Mouse (Mus musculus) gastrocnemius, adult 8-10 months (tissue): Measurements from ENCODE around the gene Hist1h2bm. TPM values are rescaled to one million over a fixed set of nuclear protein-coding genes. Genes with fewer than 3 reads are reported as not detected.
"Not testable (repeated sequence)": the region's sequence is repeated elsewhere in the genome, so short reads cannot be mapped to it uniquely, and the experiment has no call there.

Experiments
- DNase-seq, 2 experiments: peaks; one replicate each; pipeline ENCODE4 v3.0.0; 2022; ENCODE audit warnings: low spot score in 2 of 2
- total RNA-seq, 4 experiments: library from RNA; stranded (reverse); gene quantifications; 2 replicates each; pipeline ENCODE4 v1.2.4; 2022

Hist1h2bm gene
- total RNA-seq = not detected

DNA sequence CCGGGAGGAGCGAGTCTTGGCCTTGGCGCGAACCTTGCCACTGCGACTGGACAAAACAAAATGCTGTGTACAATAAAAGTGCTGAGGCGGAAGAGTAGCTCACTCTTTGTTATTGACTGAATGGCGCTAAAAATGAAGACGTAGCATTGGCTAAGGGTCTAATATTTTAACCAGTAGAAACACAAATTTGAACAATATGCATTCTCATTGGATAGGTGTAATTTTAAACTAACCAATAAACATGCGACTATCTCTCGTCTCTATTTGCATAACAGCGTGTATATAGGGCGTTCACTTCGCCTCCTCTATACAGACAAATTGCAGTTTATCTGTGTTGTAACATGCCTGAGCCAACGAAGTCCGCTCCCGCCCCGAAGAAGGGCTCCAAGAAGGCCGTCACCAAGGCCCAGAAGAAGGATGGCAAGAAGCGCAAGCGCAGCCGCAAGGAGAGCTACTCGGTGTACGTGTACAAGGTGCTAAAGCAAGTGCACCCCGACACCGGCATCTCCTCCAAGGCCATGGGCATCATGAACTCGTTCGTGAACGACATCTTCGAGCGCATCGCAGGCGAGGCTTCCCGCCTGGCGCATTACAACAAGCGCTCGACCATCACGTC is at the start of gene Hist1h2bm:
Hist1h2bm (plus strand) TSS at position 288 of the 616 bp plus-strand sequence.
- DNase-seq = not testable (repeated sequence)

DNA sequence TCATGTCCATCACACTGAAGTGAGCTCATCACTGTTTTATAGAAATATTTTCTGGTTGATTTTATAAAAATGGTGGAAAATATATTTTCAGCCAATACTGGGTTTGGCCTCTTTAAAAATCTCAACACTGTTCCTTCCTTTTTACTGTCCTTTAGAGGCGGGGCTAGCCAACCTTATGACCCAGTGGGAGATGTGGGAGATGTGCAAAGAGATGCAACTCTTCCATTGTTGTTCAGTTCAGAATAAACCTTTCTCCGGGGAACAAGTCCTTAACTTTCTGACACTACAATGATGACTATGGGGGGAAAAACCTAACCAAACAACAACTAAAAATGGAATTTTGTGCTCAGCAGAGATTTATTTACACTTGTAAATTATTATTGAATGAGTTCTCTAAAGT is 44.5 kb upstream of the Hist1h2bm start, which contains the start of gene Olfr1360:
Olfr1360 (minus strand) TSS at position 101 of the 400 bp plus-strand sequence.
- no peak for DNase-seq

- no peak for DNase-seq
Measured at GRCm38 (mm10) chr13:21697811-21698210, 24.0 kb upstream of the Hist1h2bm start, which contains the start of gene Olfr1359. Gene Olfr1359, plus strand, starts transcription at chr13:21698111.

DNA sequence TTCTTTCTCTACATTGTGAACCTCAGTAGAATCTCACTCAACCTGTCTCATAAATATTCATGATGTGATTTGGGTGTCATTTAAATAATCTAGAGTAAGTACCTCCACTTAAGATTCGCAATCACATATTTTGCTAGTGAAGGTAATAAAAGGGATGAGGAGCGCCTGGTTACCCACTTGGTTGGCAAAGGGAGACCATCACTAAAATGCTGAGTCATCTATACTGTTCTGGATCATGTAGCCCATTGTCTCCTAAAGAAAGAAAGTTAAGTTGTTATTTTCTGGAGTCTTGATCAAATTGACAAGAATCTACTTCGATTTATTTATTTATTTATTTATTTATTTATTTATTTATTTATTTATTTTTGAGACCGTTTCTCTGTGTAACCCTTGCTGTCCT is 15.2 kb upstream of the Hist1h2bm start:
- no peak for DNase-seq

- peak; percentile 76 to 77 for DNase-seq
Measured at GRCm38 (mm10) chr13:21710031-21710711, 11.7 kb upstream of the Hist1h2bm start.

GRCm38 (mm10) chr13:21710821-21711525 is 10.9 kb upstream of the Hist1h2bm start:
- peak; percentile 46 to 53 for DNase-seq

- no peak for DNase-seq
Measured at GRCm38 (mm10) chr13:21711698-21712097, 10.1 kb upstream of the Hist1h2bm start.

- DNase-seq = peak in 1 of 2 experiments; percentile 15
Measured at GRCm38 (mm10) chr13:21714725-21715124, 7.1 kb upstream of the Hist1h2bm start.

DNA sequence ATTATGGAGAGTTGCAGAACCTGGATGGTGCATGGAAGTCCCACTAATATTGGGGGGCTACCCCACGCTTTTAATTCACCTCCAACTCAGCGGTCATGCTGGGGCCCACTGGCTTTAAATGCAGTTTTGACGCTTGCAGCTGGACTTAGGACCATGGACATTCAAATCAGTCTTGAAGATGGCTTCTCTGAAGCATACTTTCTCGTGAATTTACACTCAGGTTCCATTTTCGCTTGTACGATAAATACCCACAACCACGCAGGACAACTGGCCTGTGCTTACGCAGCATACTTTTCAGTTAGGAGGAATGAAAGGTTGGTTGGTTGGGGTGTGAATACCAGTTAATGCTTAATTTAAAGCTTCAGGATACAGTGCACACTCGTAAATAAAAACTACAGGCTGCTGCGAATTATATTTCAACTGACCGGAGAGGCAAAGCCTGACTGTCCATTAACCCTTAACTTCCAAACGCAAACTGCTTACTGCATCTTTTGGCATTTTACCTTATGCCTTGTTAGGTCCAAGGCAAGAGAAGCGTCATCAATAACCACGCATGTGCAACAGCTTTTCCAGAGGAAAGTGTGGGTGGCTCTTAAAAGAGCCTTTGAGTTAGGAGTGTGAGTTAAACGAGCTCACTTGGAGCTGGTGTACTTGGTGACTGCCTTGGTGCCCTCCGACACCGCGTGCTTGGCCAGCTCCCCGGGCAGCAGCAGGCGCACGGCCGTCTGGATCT is 6.5 kb upstream of the Hist1h2bm start:
- DNase-seq = no peak

- DNase-seq = peak; percentile 10 to 15
Measured at GRCm38 (mm10) chr13:21715864-21716539, 5.8 kb upstream of the Hist1h2bm start, which contains the start of the genes Hist1h2bl and Hist1h2ai. Gene Hist1h2bl, minus strand, starts transcription at chr13:21716143. Gene Hist1h2ai, plus strand, starts transcription at chr13:21716422.

DNA sequence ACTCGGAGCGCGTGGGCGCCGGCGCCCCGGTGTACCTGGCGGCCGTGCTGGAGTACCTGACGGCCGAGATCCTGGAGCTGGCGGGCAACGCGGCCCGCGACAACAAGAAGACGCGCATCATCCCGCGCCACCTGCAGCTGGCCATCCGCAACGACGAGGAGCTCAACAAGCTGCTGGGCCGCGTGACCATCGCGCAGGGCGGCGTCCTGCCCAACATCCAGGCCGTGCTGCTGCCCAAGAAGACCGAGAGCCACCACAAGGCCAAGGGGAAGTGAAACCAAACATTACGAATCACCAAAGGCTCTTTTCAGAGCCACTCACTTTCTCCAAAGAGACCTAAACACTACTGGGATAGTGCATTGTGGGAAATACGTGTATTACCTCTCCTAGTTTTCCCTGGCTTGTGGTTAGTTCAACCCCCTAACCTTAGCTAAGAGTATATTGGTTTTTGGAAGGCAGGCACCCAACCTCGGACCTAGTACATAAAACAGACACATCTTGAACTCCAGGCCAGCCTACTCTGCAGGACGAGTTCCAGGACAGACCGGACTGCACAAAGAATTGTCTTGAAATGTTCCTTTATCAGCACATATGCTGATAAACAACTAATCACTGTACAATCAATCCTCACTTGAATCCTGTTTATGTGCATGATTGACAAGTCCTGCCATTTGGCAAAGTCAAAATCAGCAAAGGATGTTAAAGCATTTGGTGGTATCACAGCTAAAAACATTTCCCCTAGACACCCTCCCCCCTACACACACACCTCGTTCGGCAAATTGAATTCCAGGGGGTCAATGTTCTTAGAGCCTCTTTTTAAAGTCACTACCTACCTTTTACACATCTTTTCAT is 5.1 kb upstream of the Hist1h2bm start:
- not testable (repeated sequence) for DNase-seq

- DNase-seq = peak in 1 of 2 experiments; percentile 15
Measured at GRCm38 (mm10) chr13:21717397-21718357, 4.2 kb upstream of the Hist1h2bm start, which contains the start of gene Hist1h3h. Gene Hist1h3h, plus strand, starts transcription at chr13:21717659.

DNA sequence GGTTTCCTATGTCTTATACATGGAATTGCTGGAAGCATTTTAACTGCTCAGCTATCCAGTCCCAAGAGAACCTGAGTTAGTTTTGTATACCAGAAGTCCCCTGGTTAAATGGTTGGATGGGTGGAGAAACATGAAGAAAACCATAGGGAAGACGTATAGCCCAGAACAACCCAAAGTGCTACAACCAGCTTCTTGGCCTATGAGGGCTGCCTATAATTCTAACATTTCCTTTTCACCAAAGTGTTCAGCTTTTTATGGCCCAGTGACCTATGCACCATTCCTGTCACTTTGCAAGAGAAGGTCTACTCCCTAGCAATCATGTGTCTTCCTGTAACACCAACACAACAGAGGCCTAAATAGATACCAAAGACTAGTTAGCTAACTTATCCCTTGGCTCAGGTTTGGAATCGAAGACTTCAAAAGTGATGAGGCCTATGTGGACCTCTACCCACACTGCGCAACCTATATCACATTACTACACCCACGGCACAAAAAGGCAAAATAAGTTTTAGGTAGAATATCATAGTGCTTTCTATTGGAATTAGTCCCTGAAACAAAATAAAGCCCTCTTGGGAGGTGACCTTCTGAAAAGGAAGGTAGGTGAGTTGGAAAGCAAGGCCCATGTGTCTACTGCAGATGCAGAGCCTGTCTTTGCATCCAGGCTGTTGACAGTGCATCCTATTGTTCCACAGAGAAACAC is 3.3 kb upstream of the Hist1h2bm start:
- DNase-seq = no peak

DNA sequence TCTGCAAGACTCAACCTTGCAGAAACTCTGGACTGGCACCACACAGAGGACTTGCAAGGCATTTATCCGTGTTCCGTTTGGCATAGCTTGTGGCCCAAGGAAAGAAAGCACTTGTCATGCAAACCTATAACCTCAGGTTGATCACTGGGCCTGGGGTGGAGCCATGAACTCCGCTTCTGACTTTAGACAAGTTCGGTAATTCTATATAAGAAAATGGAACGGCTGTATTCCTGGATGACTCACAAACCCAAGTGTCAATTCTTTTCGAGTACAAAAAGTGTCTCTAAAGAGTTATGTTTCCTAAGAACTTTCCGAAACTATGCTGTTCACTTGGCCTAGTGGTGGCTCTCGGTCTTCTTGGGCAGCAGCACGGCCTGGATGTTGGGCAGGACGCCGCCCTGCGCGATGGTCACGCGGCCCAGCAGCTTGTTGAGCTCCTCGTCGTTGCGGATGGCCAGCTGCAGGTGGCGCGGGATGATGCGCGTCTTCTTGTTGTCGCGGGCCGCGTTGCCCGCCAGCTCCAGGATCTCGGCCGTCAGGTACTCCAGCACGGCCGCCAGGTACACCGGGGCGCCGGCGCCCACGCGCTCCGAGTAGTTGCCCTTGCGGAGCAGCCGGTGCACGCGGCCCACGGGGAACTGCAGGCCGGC is 612 bp upstream of the Hist1h2bm start:
- DNase-seq = not testable (repeated sequence)

DNA sequence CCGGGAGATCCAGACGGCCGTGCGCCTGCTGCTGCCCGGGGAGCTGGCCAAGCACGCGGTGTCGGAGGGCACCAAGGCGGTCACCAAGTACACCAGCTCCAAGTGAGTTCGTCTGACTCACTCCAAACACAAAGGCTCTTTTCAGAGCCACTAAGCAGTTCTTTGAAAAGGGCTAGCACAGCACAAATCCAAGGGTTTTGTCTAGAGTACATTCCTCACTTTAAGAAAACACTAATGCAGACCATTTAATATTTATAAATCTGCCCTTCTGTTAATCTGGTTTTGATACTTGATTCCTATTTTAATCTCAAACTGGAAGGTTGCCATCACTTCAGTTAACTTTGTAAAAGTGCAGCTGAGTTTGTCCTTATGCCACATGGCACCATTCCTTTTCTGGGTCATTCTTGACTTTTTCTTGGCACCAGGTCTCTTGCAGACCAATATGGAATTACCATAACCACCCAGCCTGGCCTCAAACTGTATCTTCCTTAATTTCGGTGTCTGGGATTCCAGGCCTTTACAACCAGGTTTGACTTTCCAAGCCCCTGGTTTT is 605 bp downstream of the Hist1h2bm start:
- DNase-seq = no peak

GRCm38 (mm10) chr13:21722993-21723836 is 1.4 kb downstream of the Hist1h2bm start:
- no peak for DNase-seq
